Mouse (Mus musculus): Measurements from ENCODE around the gene Slx1b. TPM values are rescaled to one million over a fixed set of nuclear protein-coding genes. Genes with fewer than 3 reads are reported as not detected.
"Not testable (repeated sequence)": the region's sequence is repeated elsewhere in the genome, so short reads cannot be mapped to it uniquely, and the experiment has no call there.

The Slx1b gene
- polyA plus RNA-seq, 1 experiment, result 9.5 TPM

DNA sequence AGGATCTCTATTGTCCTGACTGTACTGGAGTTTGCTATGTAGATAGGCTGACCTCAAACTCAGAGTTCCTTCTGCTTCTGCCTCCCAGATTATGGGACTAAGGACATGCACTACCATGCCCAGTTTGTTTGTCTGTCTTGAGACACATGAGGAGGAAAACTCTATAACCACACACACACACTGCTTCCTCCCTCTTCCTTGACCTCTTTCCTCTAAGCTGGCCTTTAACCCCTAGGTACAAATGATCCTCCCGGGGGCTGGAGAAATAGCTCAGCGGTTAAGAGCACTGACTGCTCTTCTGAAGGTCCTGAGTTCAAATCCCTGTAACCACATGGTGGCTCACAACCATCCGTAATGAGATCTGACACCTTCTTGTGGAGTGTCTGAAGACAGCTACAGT lies 51.2 kb downstream of the Slx1b start:
- Histone ChIP-seq H3K27ac (ENCODE audit: control insufficient read depth, insufficient read depth, low read depth, low read length) (no peak overlapping the region), H3K4me3 (ENCODE audit: control insufficient read depth, low read depth, low read length) (no peak overlapping the region), H3K36me3 (ENCODE audit: control insufficient read depth, insufficient read depth, low read length) (no peaks in the 10 kb centered on the region), H3K27me3 (ENCODE audit: control insufficient read depth, insufficient read depth, low read length) (no peaks in the 10 kb centered on the region), H3K4me1 (ENCODE audit: control insufficient read depth, insufficient read depth, low read length) (no peaks in the 10 kb centered on the region; the same call in 1 of the 2 replicates)
- TF ChIP-seq POLR2A (IDR thresholded peaks at IDR 0.05; ENCODE audit: control insufficient read depth, low read depth, low read length), result no peak
- no peak for TF ChIP-seq CTCF (IDR thresholded peaks at IDR 0.05; ENCODE audit: control insufficient read depth, insufficient read depth, insufficient replicate concordance, low read depth, low read length)

- not testable (repeated sequence) for H3K27ac ChIP-seq (ENCODE audit: control insufficient read depth, insufficient read depth, low read depth, low read length); H3K4me1 ChIP-seq (ENCODE audit: control insufficient read depth, insufficient read depth, low read length); H3K36me3 ChIP-seq (ENCODE audit: control insufficient read depth, insufficient read depth, low read length); H3K27me3 ChIP-seq (ENCODE audit: control insufficient read depth, insufficient read depth, low read length); H3K4me3 ChIP-seq (ENCODE audit: control insufficient read depth, low read depth, low read length)
Measured at GRCm38 (mm10) chr7:126643244-126643617, 52.4 kb downstream of the Slx1b start.

- Histone ChIP-seq H3K4me3 (ENCODE audit: control insufficient read depth, low read depth, low read length) (no peak overlapping the region), H3K27me3 (ENCODE audit: control insufficient read depth, insufficient read depth, low read length) (no peaks in the 10 kb centered on the region), H3K4me1 (ENCODE audit: control insufficient read depth, insufficient read depth, low read length) (no peaks in the 10 kb centered on the region), H3K27ac (ENCODE audit: control insufficient read depth, insufficient read depth, low read depth, low read length) (no peak overlapping the region), H3K36me3 (ENCODE audit: control insufficient read depth, insufficient read depth, low read length) (no peaks in the 10 kb centered on the region)
- TF ChIP-seq CTCF (IDR thresholded peaks at IDR 0.05; ENCODE audit: control insufficient read depth, insufficient read depth, insufficient replicate concordance, low read depth, low read length), result no peak
- no peak for TF ChIP-seq POLR2A (IDR thresholded peaks at IDR 0.05; ENCODE audit: control insufficient read depth, low read depth, low read length)
Measured at GRCm38 (mm10) chr7:126642545-126643243, 52.9 kb downstream of the Slx1b start.

Other genes starting within 250 kb of the Slx1b start
- gene Atp2a1, start 232.7 kb downstream of the Slx1b start, polyA plus RNA-seq (2012; rRNA removed), result 1.5 and 1.6 TPM in 2 replicates
- 39.2 and 41.1 TPM in 2 replicates for gene Sh2b1, start 220.4 kb downstream of the Slx1b start, polyA plus RNA-seq (2012; rRNA removed)
- gene Tufm, start 208.4 kb downstream of the Slx1b start, polyA plus RNA-seq (2012; rRNA removed), result 43.5 and 50.2 TPM in 2 replicates
- 666 and 681 TPM in 2 replicates for gene Atxn2l, start 192.3 kb downstream of the Slx1b start, polyA plus RNA-seq (2012; rRNA removed)
- 144 and 157 TPM in 2 replicates for gene Eif3c, start 129.4 kb downstream of the Slx1b start, polyA plus RNA-seq (2012; rRNA removed)
- 0.16 and 1.3 TPM in 2 replicates for gene Apobr, start 110.8 kb downstream of the Slx1b start, polyA plus RNA-seq (2012; rRNA removed)
- 34.9 and 42.7 TPM in 2 replicates for gene Cln3, start 110.0 kb downstream of the Slx1b start, polyA plus RNA-seq (2012; rRNA removed)
- not detected in 2 replicates for gene Il27, start 100.8 kb downstream of the Slx1b start, polyA plus RNA-seq (2012; rRNA removed)
- gene Nupr1, start 64.9 kb downstream of the Slx1b start, polyA plus RNA-seq (2012; rRNA removed), result 1.4 and 2.6 TPM in 2 replicates
- 405 and 485 TPM in 2 replicates for gene Sgf29, start 46.5 kb downstream of the Slx1b start, polyA plus RNA-seq (2012; rRNA removed)
- 5.8 and 7.1 TPM in 2 replicates for gene Sult1a1, start 19.4 kb downstream of the Slx1b start, polyA plus RNA-seq (2012; rRNA removed)
- gene Bola2, start 383 bp downstream of the Slx1b start, polyA plus RNA-seq (2012; rRNA removed), result 35.7 and 38.7 TPM in 2 replicates
- 2.5 and 2.6 TPM in 2 replicates for gene Coro1a, start 12.0 kb upstream of the Slx1b start, polyA plus RNA-seq (2012; rRNA removed)
- 337 and 349 TPM in 2 replicates for gene Mapk3, start 63.8 kb upstream of the Slx1b start, polyA plus RNA-seq (2012; rRNA removed)
- gene Gdpd3, start 70.5 kb upstream of the Slx1b start, polyA plus RNA-seq (2012; rRNA removed), result 3.5 and 3.9 TPM in 2 replicates
- gene Ypel3, start 81.2 kb upstream of the Slx1b start, polyA plus RNA-seq (2012; rRNA removed), result 74.3 and 92.1 TPM in 2 replicates
- 1.1 and 1.2 TPM in 2 replicates for gene Tbx6, start 85.7 kb upstream of the Slx1b start, polyA plus RNA-seq (2012; rRNA removed)
- gene Ppp4c, start 96.7 kb upstream of the Slx1b start, polyA plus RNA-seq (2012; rRNA removed), result 252 and 262 TPM in 2 replicates
- 7.9 and 9.8 TPM in 2 replicates for gene Fam57b, start 101.9 kb upstream of the Slx1b start, polyA plus RNA-seq (2012; rRNA removed)
- gene 4930451I11Rik, start 135.9 kb upstream of the Slx1b start, polyA plus RNA-seq (2012; rRNA removed), result 103 and 114 TPM in 2 replicates
- 1.9 and 2.2 TPM in 2 replicates for gene Doc2a, start 151.6 kb upstream of the Slx1b start, polyA plus RNA-seq (2012; rRNA removed)
- gene Hirip3, start 166.2 kb upstream of the Slx1b start, polyA plus RNA-seq (2012; rRNA removed), result 76.6 and 77.1 TPM in 2 replicates
- gene Ino80e, start 166.6 kb upstream of the Slx1b start, polyA plus RNA-seq (2012; rRNA removed), result 74.1 and 80.9 TPM in 2 replicates
- 43.5 and 49.4 TPM in 2 replicates for gene Taok2, start 188.9 kb upstream of the Slx1b start, polyA plus RNA-seq (2012; rRNA removed)
- 70.3 and 73.6 TPM in 2 replicates for gene Tmem219, start 227.1 kb upstream of the Slx1b start, polyA plus RNA-seq (2012; rRNA removed)
- 80.0 and 85.5 TPM in 2 replicates for gene Kctd13, start 233.1 kb upstream of the Slx1b start, polyA plus RNA-seq (2012; rRNA removed)

Data from testis, adult 2 months (tissue).